Mouse (Mus musculus) adrenal gland, adult (tissue): ENCODE measurements around the gene Vip.

Experiments
- DNase-seq, 2 experiments: peaks; one replicate each; pipeline ENCODE4 v3.0.0; 2022 to 2023; ENCODE audit warnings: low spot score in 1 of 2; ENCODE audit not compliant: inconsistent age in 2 of 2

The Vip gene

GRCm38 (mm10) chr10:5639112-5639511, at the start of gene Vip:
Gene Vip (plus strand): TSS chr10:5639218.
- DNase-seq: peak; percentile 17 to 45

GRCm38 (mm10) chr10:5591061-5591460, 48.0 kb upstream of the Vip start:
- DNase-seq: no peak

GRCm38 (mm10) chr10:5591996-5592395, 47.0 kb upstream of the Vip start:
- peak in 1 of 2 experiments; percentile 54 for DNase-seq

- peak in 1 of 2 experiments; percentile 45 for DNase-seq
Measured at GRCm38 (mm10) chr10:5593464-5593863, 45.6 kb upstream of the Vip start, which contains the start of gene Myct1. Gene Myct1 (plus strand): TSS chr10:5593775.

- DNase-seq: no peak
Measured at GRCm38 (mm10) chr10:5594457-5594856, 44.6 kb upstream of the Vip start.

- no peak for DNase-seq
Measured at GRCm38 (mm10) chr10:5596559-5596958, 42.5 kb upstream of the Vip start.

- peak; percentile 36 to 90 for DNase-seq
Measured at GRCm38 (mm10) chr10:5600123-5600522, 38.9 kb upstream of the Vip start.

- DNase-seq: peak in 1 of 2 experiments; percentile 9
Measured at GRCm38 (mm10) chr10:5603512-5603911, 35.5 kb upstream of the Vip start.

GRCm38 (mm10) chr10:5604371-5604770, 34.6 kb upstream of the Vip start:
- peak in 1 of 2 experiments; percentile 16 for DNase-seq

GRCm38 (mm10) chr10:5608874-5609273, 30.1 kb upstream of the Vip start:
- DNase-seq: no peak

GRCm38 (mm10) chr10:5615186-5616040, 23.6 kb upstream of the Vip start:
- no peak for DNase-seq

GRCm38 (mm10) chr10:5626268-5626667, 12.8 kb upstream of the Vip start:
- no peak for DNase-seq

- peak; percentile 75 to 80 for DNase-seq
Measured at GRCm38 (mm10) chr10:5633672-5634200, 5.3 kb upstream of the Vip start.

- peak; percentile 11 to 71 for DNase-seq
Measured at GRCm38 (mm10) chr10:5634336-5634735, 4.7 kb upstream of the Vip start.

GRCm38 (mm10) chr10:5637322-5637721, 1.7 kb upstream of the Vip start:
- no peak for DNase-seq

- no peak for DNase-seq
Measured at GRCm38 (mm10) chr10:5681275-5681674, 42.3 kb downstream of the Vip start.

- DNase-seq: no peak
Measured at GRCm38 (mm10) chr10:5685608-5686007, 46.6 kb downstream of the Vip start.

- no peak for DNase-seq
Measured at GRCm38 (mm10) chr10:5694351-5694750, 55.3 kb downstream of the Vip start.
